Mouse (Mus musculus): Measurements from ENCODE around the gene Cpe.

DNA sequence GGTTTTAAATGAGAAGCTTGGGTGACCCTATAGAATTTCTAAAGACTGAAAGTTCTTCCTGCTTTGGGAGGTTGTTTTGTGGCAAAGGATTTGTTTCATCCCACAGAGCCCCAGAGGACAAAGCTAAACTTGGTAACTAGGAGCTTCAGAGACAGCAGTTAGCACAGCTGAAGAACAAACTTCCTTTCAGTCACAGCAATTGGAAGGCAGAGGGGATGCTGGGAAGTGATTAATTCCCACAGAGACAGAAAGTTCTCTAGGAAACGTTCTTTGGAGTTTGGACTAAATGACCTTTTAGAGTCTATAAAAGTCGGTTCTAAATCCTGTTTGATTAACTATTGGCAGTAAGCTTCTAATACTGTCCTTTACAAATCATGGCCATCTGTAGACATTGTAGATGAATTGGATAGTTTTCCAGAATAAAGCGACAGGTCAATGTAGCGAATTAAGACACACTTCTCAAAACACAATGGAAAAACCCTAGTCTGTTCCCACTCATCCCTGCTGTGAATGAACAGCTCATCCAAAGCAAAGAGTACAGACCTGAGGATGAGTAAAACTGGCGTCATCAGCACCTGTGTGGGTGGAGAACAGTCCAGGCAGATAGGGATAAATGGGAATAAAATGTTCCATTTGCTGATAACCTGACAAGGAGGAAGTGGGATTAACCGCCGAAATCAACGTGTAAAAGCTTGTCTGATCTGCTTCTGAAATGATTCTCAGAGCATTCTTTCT, 58.6 kb downstream of the Cpe start:
- no peak for TF ChIP-seq EP300 (IDR thresholded peaks at IDR 0.05; ENCODE audit: low read depth)
- TF ChIP-seq CTCF (IDR thresholded peaks at IDR 0.05; ENCODE audit: low read depth): no peak

Measured in liver, embryonic 14.5 days (tissue).